Mouse (Mus musculus) adrenal gland, postnatal 36 days (tissue): ENCODE results near the gene Ccl11. TPM values are rescaled to one million over a fixed set of nuclear protein-coding genes. Genes with fewer than 3 reads are reported as not detected.

ENCODE experiments used
- total RNA-seq, 2 experiments: library from RNA; stranded (reverse); gene quantifications; 2 replicates each; pipeline ENCODE4 v1.2.3; 2021

Ccl11 gene
- total RNA-seq, 2 experiments from 2014 or later: 4.2 to 7.5 TPM

Other genes with a start within 250 kb of the Ccl11 start
- under 1 TPM; 0.07 to 0.10 TPM for gene 5530401A14Rik, start 197.2 kb upstream of the Ccl11 start, total RNA-seq
- gene Asic2, start 89.4 kb upstream of the Ccl11 start, total RNA-seq: 1 to 10 TPM; 1.7 TPM
- gene Ccl2, start 22.3 kb upstream of the Ccl11 start, total RNA-seq: 1 to 10 TPM; 1.2 to 1.3 TPM
- not detected for gene Gm17268, start 19.3 kb upstream of the Ccl11 start, total RNA-seq
- gene Ccl7, start 12.1 kb upstream of the Ccl11 start, total RNA-seq: 1 to 10 TPM in 1 of 2 experiments, under 1 TPM in 1; 0.95 to 1.9 TPM
- gene Ccl12, start 44.0 kb downstream of the Ccl11 start, total RNA-seq: not detected
- gene Ccl8, start 57.4 kb downstream of the Ccl11 start, total RNA-seq: under 1 TPM in 1 of 2 experiments, not detected in 1; 0.70 TPM
- not detected for gene Ccl1, start 247.9 kb downstream of the Ccl11 start, total RNA-seq